Mouse (Mus musculus) kidney, adult 2 months (tissue): ENCODE data around the gene Dzip1l.

Experiments used
- CTCF ChIP-seq: fragments of 200-500 bp; conservative IDR thresholded peaks from 2 replicates; pipeline ENCODE4 v1.5.1; 2011; ENCODE audit warnings: low read depth, mild to moderate bottlenecking, control low read depth, low read length, moderate library complexity, mixed read lengths; ENCODE audit not compliant: insufficient read depth, insufficient read length
- POLR2A ChIP-seq: fragments of 200-500 bp; IDR thresholded peaks from one replicate; pipeline ENCODE4 v1.6.1; 2011; ENCODE audit warnings: low read depth, low read length, control low read depth

GRCm38 (mm10) chr9:99701187-99701586, 71.9 kb downstream of the Dzip1l start:
- TF ChIP-seq POLR2A (no peak), CTCF (no peak)
